Mouse (Mus musculus) liver, postnatal 0 days (tissue): ENCODE data around the gene Speg.

Experiments used
- CTCF ChIP-seq: sonication (generic); IDR thresholded peaks from 2 replicates; pipeline ENCODE4 v1.5.1; 2016; ENCODE audit warnings: antibody characterized with exemption, low read depth
- EP300 ChIP-seq: IDR thresholded peaks from 2 replicates; pipeline ENCODE4 v1.6.1; 2016; ENCODE audit warnings: antibody characterized with exemption, low read depth, mild to moderate bottlenecking

GRCm38 (mm10) chr1:75442811-75443210, 67.7 kb downstream of the Speg start:
- TF ChIP-seq CTCF (no peak), EP300 (no peak)
